Mouse (Mus musculus) neural tube, embryonic 10.5 days (tissue): ENCODE results near the gene Cep170b.

Experiments
- DNase-seq: peaks from one replicate; pipeline ENCODE4 v3.0.0-alpha.2; 2017; ENCODE audit warnings: low spot score; ENCODE audit errors: extremely low spot score

The Cep170b gene

DNA sequence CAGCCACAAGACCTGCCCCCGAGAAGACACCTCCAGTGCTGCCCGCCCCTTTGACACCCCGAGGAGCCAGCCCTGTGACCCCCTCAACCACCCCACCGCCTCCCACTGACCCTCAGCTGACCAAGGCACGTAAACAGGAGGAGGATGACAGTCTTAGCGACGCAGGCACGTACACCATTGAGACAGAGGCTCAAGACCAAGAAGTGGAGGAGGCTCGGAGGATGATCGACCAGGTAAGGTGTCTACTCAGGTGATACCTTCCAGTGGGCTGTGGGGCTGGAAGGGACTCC lies 16.3 kb downstream of the Cep170b start:
- no peak for DNase-seq

DNA sequence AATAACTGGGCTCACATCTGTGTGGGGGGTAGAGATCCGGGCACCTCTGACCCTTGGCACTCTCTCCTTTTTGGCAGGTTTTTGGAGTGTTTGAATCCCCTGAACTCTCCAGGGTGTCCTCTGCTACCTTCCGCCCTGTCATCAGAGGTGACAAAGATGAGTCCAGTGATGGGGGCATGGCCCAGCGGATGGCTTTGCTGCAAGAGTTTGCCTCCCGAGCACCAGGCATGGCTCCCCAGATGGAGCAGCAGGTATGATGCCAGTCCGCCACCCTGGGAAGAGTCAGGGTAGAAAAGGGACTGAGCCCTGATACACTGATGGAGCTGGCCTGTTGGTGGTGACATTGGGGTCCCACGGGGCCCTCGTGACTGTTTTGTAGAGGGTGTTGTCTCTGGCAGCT lies 16.8 kb downstream of the Cep170b start:
- DNase-seq, result no peak

DNA sequence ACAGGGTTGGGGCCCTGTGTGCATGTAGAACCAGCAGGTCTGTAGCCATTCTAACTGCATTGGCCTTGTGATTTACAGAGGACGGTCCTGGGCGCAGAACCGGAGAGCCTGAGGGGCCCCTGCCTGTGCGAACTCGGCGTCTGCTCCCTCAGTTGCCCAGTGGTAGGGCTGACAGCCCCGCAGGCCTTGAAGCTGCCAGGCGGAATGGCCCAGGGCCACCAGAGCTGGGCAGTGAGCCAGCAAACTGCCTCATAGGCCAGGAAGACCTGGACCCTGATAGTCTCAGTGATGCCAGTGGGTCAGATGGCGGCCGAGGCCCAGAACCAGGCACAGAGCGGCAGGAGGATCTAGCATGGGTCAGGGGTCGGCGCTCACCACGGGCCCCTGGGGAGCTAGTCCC lies 17.5 kb downstream of the Cep170b start:
- no peak for DNase-seq

DNA sequence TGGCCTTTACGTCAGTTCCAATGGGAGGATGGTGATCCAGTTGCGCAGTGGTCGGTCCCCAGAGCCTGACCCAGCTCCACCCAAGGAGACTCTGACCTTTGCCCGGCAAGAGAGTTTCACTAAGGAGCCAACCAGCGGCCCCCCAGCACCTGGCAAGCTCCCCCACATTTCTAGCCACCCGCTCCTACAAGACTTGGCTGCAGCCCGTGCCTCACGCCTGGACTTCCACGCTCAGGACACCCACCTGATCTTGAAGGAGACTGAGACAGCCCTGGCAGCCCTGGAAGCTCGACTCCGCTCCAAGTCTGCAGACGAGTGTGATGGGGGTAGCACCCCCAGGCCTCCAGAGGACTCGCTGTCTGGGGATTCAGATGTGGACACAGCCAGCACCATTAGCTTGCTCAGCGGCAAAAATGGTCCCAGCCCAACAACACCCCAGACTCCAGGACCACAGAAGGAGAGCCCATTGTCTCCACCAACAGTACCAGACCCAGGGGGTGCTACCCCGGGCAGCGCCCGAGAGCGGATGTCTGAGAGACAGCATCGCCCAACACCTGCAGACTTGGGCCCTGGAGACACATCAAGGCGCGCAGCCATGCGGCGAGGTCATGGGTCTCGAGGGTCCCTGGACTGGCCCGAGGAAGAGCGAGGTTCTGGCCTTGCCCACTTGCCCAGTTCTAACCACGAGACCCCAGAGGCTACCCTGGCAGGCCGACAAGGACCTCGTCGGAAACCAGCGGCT lies 18.2 kb downstream of the Cep170b start:
- DNase-seq, result no peak

DNA sequence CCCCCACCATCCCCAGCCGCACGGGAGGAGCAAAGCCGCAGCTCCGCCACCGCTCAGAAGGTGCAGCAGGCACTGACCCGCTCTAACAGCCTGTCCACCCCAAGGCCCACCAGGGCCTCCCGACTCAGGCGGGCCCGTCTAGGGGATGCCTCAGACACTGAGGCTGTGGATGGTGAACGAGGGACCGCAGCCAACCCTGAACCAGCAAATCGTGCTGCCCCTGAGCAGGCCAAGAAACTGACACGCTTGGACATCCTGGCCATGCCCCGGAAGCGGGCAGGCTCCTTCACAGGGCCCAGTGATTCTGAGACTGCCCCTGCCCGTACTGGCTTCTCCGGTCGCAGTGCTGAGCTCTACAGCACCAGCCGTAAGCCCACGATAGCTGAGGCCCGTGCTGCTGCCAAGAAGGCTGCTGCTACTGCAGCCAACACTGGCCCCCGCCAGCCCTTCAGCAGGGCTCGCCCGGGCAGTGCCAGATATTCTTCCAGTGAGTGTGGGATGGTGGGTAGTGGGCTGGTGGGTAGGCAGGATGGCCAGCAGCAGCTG lies 18.8 kb downstream of the Cep170b start:
- no peak for DNase-seq

DNA sequence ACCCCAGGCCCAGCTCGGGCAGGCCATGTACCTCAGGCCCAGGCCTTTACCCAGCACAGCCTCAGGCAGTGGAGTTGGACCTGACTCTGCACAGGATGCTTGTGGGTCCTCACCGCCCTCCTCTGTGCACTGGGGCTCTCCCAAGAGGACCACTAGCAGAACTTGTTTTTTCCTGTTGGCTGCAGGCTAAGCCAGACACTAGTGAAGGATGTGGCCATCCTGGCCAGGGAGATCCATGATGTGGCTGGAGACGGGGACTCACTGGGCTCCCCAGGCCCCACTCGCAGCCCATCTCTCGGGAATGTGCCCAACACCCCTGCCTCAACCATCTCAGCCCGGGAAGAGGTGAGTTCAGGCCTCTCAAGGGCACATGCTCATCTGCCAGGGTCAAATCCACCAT lies 22.5 kb downstream of the Cep170b start:
- DNase-seq, result no peak

DNA sequence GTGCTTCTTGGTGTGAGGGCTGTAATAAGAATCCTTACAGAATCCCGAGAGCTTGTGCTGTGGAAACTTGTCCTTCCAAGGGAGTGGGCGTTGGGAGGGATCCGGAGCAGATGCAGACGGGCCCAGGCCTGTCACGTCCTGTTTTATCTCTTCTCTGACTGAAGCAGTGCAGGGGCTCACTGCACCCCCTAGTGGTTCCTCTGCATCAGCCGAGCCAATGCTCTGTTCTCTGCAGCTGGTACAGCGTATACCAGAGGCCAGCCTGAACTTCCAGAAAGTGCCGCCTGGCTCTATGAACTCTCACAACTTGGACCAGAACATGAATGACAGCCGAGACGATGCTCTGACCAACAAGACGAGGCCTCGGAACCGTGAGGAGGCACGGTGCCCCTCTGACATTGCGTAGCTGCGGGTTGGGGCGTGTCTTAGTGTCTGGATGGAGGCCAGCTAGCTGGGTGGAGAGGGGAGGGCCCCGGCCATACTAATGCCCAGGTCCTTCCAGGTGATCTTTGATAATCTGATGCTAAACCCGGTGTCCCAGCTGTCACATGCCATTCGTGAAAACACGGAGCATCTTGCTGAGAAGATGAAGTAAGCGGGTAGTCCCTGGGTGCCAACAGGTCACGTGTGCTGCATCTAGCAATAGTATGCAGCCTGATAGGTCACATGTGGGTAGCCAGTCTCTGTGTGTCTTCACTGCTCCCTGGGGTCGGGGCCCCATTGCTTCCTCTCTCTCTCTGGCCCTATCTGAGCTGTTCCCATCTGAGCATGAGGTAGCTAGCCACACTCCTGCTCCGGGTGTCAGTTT lies 23.1 kb downstream of the Cep170b start:
- DNase-seq, result peak; percentile 67

DNA sequence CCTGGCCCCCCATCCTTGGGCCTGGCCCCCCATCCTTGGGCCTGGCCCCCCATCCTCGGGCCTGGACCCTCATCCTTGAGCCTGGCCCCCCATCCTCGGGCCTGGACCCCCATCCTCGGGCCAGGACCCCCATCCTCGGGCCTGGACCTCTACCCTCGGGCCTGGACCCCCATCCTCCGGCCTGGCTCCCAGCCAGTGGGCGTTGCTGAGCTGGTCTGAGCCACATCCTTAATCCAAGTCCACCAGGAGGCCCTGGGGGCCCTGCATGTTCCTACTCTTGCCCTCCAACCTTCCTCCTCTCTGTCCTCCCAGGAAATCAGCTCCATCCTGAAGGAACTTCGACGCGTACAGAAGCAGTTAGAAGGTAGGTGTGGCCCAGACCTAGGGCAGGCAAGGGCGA lies 24.0 kb downstream of the Cep170b start:
- DNase-seq, result no peak

DNA sequence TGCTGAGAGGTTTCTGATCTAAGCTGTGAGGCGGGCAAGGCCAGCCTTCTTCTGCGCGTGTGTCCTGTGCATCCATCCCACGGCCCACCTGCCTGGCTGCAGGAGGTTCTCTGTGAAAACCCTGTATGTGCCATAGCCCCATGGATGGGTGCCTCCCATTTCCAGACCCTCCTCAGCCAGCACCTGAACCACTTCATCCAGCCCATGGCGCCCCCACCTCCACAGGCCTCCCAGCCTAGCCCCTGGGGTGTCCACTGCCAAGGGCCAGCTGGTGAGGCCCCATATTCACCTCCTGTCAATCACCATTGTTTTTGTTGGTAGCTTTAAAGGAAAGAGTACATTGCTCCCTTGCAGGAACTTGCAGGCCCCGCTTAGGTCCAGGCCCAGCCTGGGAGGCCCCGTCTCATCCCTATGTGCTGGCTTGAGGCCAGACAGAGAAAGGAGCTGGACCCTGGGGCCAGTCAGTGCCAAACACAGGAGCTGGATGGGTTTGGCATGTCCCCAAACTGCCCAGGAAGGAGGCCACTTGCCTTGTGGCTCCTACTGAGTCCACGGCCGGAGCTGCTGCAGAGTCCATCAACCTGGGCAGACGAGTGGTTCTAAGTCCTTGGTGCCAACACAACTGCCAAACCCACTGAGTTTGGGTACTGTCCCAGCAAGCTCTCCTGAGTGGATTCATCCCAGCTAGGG lies 24.8 kb downstream of the Cep170b start:
- DNase-seq, result no peak

DNA sequence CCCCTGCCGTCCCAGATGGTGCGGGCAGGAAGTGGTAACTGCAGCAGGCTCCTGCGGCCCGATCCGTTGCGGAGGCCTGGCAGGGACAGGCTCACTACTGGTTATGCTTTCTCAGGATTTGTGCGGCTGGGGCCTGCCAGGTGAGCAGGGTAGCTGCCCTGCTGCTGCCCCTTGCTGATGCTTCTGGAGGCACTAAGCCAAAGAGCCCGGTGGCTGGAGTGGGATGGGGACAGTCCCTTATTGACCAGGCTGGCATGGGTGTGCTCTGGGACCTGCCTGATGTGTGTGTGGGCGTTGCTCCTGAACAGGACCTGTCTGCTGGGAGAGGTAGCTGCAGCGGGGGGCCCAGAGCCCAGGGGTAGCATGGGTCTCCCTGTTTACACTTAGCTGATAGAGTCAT lies 25.5 kb downstream of the Cep170b start:
- DNase-seq, result no peak

DNA sequence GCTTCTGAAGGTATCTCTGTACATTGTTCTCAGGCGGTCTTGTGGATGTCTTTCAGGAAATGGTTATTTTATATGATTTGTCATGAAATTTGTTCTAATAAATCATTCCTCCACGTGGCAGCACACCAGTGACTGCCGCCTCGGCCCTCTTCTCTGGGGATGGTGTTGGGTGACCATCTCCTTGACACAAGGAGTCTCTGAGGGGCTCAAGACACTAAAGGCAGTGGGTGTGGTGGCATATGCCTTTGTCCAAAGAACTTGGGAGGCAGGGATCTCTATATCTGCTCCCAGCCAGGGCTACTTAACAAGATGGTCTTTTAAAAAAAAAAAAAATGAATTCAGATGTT lies 26.2 kb downstream of the Cep170b start:
- DNase-seq, result no peak

DNA sequence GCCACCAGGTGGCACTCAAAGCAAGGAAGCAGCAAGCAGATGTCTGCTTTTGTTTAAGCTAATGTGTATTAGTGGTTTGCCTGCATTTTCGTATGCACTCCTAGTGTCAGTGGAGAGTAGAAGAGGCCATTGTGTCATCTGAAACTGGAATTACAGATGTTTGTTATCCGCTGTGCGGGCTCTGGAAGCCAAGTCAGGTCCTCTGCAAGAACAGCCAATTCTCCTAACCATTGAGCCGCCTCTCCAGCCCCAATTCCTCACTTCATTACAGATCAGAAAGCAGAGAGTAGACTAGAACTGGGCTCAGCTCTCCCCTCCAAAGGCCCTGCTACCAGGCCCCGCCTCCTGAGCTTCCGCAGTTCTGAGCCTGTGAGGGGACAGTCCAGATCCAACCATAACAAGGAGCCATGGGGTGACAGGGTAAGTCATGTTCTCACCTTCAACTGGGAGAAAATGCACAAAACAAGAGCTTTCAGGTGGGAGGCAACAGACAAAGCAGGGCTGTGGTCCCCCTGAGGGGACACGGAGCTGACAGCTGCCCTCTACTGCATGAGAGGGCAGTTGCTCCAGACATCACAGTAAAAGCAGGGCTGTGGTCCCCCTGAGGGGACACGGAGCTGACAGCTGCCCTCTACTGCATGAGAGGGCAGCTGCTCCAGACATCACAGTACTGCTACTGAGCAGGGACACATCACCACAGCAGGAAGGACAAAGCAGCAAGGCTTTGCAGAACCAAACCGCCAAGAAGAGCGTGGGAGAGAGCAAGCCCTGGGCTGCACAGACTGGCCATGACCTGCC lies 26.8 kb downstream of the Cep170b start:
- DNase-seq, result peak; percentile 48

DNA sequence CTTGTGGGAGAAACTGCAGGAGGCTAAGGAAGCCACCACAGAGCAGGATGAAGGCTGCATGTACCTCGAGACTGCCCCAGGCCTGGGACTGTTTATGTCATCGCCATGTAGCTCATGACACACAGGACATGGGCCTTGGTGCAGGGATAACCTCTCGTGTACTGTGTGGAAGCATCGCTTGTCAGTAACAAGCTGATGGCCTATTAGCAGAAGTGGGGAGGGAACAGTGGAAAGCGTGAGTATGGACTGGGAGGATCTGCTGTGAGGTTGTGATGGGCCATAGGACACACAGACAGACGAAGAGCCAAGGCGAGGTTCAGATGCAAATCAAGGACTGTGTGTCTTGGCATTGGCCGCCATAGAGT lies 27.3 kb downstream of the Cep170b start:
- DNase-seq, result no peak

DNA sequence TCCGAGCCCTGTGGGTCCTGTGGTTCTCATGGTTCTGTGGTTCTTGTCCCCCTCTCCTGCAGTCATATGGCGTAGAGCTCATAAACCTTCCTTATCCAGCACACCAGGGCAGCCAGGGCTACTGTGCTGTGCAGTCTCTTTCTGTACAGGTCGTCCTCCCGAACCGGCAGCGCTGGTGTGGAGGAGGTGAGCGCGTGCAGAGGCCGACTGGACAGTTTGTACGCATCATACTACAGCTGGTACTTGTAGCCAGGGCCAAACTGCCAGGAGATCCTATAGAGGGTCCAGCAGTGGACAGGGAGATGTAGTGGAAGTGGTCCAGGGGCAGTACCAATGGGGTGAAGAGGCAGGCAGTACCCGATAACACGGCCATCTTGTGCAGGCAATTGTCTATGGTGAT lies 30.7 kb downstream of the Cep170b start:
- DNase-seq, result no peak

DNA sequence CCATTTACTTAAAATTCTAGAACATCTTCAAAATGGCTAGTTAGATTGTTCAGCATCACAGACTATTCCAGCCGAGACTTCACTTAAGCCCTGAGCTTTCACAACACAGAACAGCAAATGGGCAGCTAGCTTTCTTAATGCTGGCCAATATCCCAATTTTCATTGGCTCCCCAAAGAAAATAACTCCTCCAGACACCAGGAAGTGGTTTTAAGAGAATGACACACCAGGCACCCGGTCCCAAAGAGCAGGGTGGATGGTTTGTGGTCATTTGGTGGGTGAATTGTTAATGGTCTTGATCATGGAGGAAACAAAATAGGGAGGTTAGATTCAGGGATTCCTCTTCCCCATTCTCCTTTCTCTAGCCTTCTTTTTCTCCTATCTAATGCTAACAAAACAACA lies 32.1 kb downstream of the Cep170b start:
- no peak for DNase-seq

DNA sequence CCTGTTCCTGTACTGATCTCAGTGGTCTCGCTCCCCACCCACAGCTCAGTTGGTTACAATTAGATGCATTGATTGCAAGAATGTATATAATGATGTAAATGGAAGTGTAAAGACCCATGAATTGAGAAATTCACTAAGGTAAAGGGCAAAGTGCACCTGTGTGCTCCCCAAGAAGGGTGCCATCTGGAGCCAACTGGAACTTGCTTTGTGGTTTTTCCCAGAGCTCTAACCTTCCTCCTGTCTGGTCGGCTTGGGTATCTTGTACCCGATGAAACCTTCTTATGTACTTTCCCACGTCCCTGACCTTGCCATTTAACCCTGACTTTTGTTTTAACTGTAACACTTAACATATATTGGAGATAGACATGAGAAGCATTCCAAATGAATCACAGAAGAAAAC lies 35.6 kb downstream of the Cep170b start:
- DNase-seq, result no peak

DNA sequence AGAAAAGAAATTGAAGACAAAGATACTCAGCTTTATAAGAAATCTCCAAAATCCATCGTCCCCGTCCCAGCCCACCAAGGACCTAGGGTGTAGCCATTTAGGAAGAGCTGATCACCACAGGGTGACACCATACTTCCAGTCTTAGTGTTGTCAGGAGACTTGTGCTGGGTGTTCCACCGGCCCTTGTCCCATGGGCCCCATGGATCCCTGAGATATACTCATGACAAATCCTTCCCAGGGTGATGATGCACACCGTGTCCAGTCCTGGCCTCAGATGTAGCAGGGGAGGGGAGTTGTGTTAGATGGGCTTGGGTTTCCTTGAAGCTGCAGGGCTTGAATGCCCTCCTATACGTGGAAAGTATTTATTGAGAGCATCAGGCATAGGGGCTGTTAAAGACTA lies 37.6 kb downstream of the Cep170b start:
- no peak for DNase-seq

DNA sequence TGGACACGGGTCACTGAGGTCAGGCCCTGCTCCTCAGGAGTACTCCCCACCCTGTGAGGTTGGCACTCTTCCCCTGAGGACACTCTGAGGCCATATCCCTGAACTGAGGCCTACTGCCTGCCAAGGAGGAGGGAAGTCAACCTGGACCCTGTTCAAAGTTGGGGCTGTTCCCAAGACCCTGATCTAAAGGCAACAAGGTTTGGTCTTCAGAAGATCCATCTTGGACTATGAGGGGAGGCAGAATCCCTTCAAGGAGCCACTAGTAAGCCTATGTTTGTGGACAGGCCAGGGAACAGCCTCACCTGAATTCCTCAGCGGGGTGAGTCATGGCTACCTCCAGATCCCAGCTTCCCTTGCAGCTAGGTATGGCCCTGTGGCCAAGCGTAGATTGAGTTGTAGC lies 39.2 kb downstream of the Cep170b start:
- no peak for DNase-seq

DNA sequence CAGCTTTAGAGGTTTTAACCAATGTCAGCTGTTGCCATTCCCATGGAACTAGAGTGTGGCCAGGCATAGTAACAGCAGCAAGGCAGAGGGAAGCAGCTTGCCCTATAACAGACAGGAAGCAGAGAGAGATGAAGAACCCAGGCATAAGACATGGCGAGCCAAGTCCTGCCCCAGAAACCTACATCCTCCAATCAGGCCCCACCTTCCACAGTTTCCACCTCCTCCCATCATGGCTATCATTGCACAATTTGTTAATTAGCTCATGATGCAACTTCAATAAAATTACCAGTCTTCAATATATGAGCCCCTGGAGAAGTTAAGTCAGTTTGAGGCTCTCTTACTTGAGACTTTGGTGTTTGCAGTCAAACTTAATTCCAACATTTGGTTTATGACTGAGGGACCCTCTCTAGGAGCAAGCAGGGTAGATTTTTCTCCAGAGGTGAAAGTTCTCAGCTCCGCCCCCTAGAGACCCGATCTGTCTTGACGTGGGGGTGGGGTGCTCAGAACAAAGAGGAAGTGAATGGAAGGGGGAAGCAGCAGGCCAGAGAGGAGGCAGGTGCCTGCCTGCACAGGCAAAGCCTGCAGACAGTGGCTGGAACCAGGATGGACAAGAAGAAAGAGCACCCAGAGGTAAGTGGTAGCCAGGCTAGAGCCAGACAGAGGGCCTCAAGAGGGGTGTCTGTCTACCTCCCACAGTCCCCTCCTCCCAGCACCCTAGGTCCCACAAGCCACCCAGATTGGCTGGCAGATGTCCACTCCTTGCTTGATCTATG lies 40.1 kb downstream of the Cep170b start, which contains the start of gene Pld4:
TSS of gene Pld4 (plus strand) at position 502 of the 773 bp plus-strand sequence.
- no peak for DNase-seq

DNA sequence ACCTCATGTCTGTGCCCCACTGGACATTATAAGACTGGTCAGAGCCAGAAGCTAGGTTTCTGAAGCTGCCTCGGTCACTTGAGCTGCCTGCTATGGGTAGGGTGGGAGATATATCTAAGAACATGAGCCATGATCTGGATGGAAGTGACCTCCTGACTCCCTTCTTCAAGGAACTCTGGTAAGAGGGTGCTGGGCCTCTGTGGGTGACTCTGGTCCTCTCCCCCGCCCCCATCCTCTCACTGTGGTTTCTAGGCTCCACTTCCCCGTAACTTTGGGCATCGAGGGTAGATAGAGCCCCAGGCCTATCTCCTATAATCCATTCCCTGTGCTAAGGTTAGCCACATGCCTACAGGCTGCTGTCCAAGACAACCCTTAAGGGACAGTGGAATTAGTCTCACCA lies 41.2 kb downstream of the Cep170b start:
- DNase-seq, result no peak

DNA sequence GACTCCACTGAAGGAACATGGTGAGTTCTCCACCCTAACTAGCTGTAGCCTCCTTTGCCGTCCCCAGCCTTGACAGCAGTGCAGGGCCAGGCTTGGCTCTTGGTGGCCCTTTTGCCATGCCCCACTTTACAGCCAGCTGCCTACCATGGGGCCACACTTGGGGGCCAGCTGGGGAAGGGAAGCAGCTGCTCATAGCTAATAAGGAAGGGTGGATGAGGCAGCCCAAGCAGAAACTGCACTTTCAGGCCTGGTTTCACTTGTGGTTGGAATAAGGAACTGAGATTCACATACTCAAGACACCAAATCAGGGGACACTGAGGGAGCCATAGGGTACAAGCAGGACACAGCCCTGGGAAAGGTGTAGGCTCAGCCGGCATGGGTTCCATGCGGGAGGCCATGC lies 41.8 kb downstream of the Cep170b start:
- DNase-seq, result no peak
